Mouse (Mus musculus) forebrain, embryonic 15.5 days (tissue): ENCODE data around the gene Tmem240. TPM values are rescaled to one million over a fixed set of nuclear protein-coding genes. Genes with fewer than 3 reads are reported as not detected.
A peak's percentile ranks its signal among the peaks of the same experiment; 100 is the strongest.
"Not testable (repeated sequence)": the region's sequence is repeated elsewhere in the genome, so short reads cannot be mapped to it uniquely, and the experiment has no call there.

Experiments
- ATAC-seq: fragments of 200-750 bp; cut with Nextera tagmentation; replicated peaks from 2 replicates; pipeline ENCODE4 v1.8.0; 2017; ENCODE audit warnings: mild to moderate bottlenecking, moderate TSS enrichment, moderate library complexity
- H3K27ac ChIP-seq: fragments of 300-500 bp; sonication (generic); replicated peaks from 2 replicates; pipeline ENCODE4 v1.5.1; 2015; ENCODE audit warnings: mild to moderate bottlenecking, inconsistent platforms
- H3K27me3 ChIP-seq: fragments of 300-500 bp; sonication (generic); 2 replicates; pipeline ENCODE4 v1.6.1; 2015; ENCODE audit warnings: inconsistent platforms
- H3K36me3 ChIP-seq: fragments of 300-500 bp; sonication (generic); 2 replicates; pipeline ENCODE4 v1.6.1; 2015; ENCODE audit warnings: mild to moderate bottlenecking, inconsistent platforms
- H3K4me1 ChIP-seq: fragments of 300-500 bp; sonication (generic); 2 replicates; pipeline ENCODE4 v1.6.1; 2015; ENCODE audit warnings: inconsistent platforms
- H3K4me2 ChIP-seq: fragments of 300-500 bp; sonication (generic); replicated peaks from 2 replicates; pipeline ENCODE4 v1.6.1; 2015; ENCODE audit warnings: mild to moderate bottlenecking, inconsistent platforms
- H3K4me3 ChIP-seq: fragments of 300-500 bp; sonication (generic); 2 replicates; pipeline ENCODE4 v1.5.1; 2015; ENCODE audit warnings: mild to moderate bottlenecking, inconsistent platforms
- H3K9ac ChIP-seq: fragments of 300-500 bp; sonication (generic); replicated peaks from 2 replicates; pipeline ENCODE4 v1.6.1; 2015; ENCODE audit warnings: mild to moderate bottlenecking, inconsistent platforms
- H3K9me3 ChIP-seq: fragments of 300-500 bp; sonication (generic); 2 replicates; pipeline ENCODE4 v1.6.1; 2016; ENCODE audit warnings: inconsistent platforms
- WGBS: fragments of 180-500 bp; shearing (Covaris S2); methylation state at CpG from one replicate; pipeline ENCODE4 v1.1.7; 2015; ENCODE audit warnings: mixed read lengths; 5-methylcytosine and 5-hydroxymethylcytosine counted together
- polyA plus RNA-seq: library from polyadenylated mRNA; unstranded; fragments of >200 nt; fragmentation: Nextera tagmentation; extraction: Ambion mirVana; gene quantifications from 2 replicates; pipeline ENCODE4 v1.2.1, GENCODE M21; 2015

Gene Tmem240
- polyA plus RNA-seq, 1 experiment from 2014 or later = 10.4 TPM

GRCm38 (mm10) chr4:155738262-155738661 lies 3.7 kb downstream of the Tmem240 start:
- no peak overlapping the region for H3K27ac ChIP-seq
- no peak overlapping the region for H3K9ac ChIP-seq
- no peak overlapping the region for H3K4me2 ChIP-seq
- peaks cover 32% of the 10 kb centered on the region for H3K4me1 ChIP-seq
- H3K4me3 ChIP-seq = no peak overlapping the region
- no peaks in the 10 kb centered on the region for H3K9me3 ChIP-seq
- ATAC-seq = no peak
- H3K27me3 ChIP-seq = no peaks in the 10 kb centered on the region
- WGBS = 70% methylated on average over 8 of the region's 8 CpGs
- peaks cover 42% of the 10 kb centered on the region for H3K36me3 ChIP-seq

- WGBS = 83% methylated on average over 6 of the region's 6 CpGs
Measured at GRCm38 (mm10) chr4:155739152-155739551, 4.6 kb downstream of the Tmem240 start.

GRCm38 (mm10) chr4:155739741-155740636 lies 5.4 kb downstream of the Tmem240 start:
- Histone ChIP-seq H3K4me2 (no peak overlapping the region), H3K9ac (no peak overlapping the region), H3K4me1 (peaks cover 22% of the 10 kb centered on the region), H3K36me3 (peaks cover 53% of the 10 kb centered on the region), H3K9me3 (no peaks in the 10 kb centered on the region), H3K27me3 (no peaks in the 10 kb centered on the region), H3K4me3 (no peak overlapping the region), H3K27ac (peak overlapping the region; percentile 24; the same call in 1 of the 2 replicates)
- WGBS = 75% methylated on average over 37 of the region's 37 CpGs
- no peak for ATAC-seq

More at GRCm38 (mm10) chr4:155739152-155739551, 4.6 kb downstream of the Tmem240 start:
- Histone ChIP-seq H3K36me3 (peaks cover 46% of the 10 kb centered on the region), H3K4me1 (peaks cover 23% of the 10 kb centered on the region), H3K4me3 (no peak overlapping the region), H3K27ac (no peak overlapping the region), H3K27me3 (no peaks in the 10 kb centered on the region), H3K9ac (no peak overlapping the region), H3K4me2 (no peak overlapping the region), H3K9me3 (no peaks in the 10 kb centered on the region)
- ATAC-seq = no peak

GRCm38 (mm10) chr4:155740681-155741080 lies 6.1 kb downstream of the Tmem240 start:
- not testable (repeated sequence) for H3K4me3 ChIP-seq, H3K4me2 ChIP-seq, H3K27me3 ChIP-seq, ATAC-seq, H3K27ac ChIP-seq, H3K9ac ChIP-seq, H3K9me3 ChIP-seq
- 87% methylated on average over 10 of the region's 10 CpGs for WGBS
- peaks cover 18% of the 10 kb centered on the region for H3K4me1 ChIP-seq
- H3K36me3 ChIP-seq = peaks cover 60% of the 10 kb centered on the region

- no peak overlapping the region for H3K4me2 ChIP-seq
- H3K4me3 ChIP-seq = no peak overlapping the region
- peaks cover 70% of the 10 kb centered on the region for H3K36me3 ChIP-seq
- H3K27me3 ChIP-seq = no peaks in the 10 kb centered on the region
- WGBS = 94% methylated on average over 5 of the region's 5 CpGs
- no peak for ATAC-seq
- no peak overlapping the region for H3K27ac ChIP-seq
- H3K9me3 ChIP-seq = no peaks in the 10 kb centered on the region
- no peak overlapping the region for H3K9ac ChIP-seq
- H3K4me1 ChIP-seq = peaks cover 6% of the 10 kb centered on the region
Measured at GRCm38 (mm10) chr4:155742684-155743083, 8.1 kb downstream of the Tmem240 start.

- Histone ChIP-seq H3K4me1 (peaks cover 6% of the 10 kb centered on the region; the same call in 1 of the 2 replicates), H3K9ac (no peak overlapping the region), H3K27me3 (no peaks in the 10 kb centered on the region), H3K4me2 (no peak overlapping the region), H3K9me3 (no peaks in the 10 kb centered on the region), H3K4me3 (no peak overlapping the region), H3K27ac (no peak overlapping the region), H3K36me3 (peaks cover 88% of the 10 kb centered on the region)
- WGBS = 91% methylated on average over 8 of the region's 8 CpGs
- no peak for ATAC-seq
Measured at GRCm38 (mm10) chr4:155744474-155744873, 9.9 kb downstream of the Tmem240 start.

GRCm38 (mm10) chr4:155745136-155745535 lies 10.5 kb downstream of the Tmem240 start:
- no peak for ATAC-seq
- 94% methylated on average over 5 of the region's 5 CpGs for WGBS
- no peak overlapping the region for H3K4me2 ChIP-seq
- no peak overlapping the region for H3K27ac ChIP-seq
- H3K27me3 ChIP-seq = no peaks in the 10 kb centered on the region
- no peak overlapping the region for H3K4me3 ChIP-seq
- H3K9ac ChIP-seq = no peak overlapping the region
- H3K36me3 ChIP-seq = peaks cover 89% of the 10 kb centered on the region
- H3K4me1 ChIP-seq = peaks cover under 1% of the 10 kb centered on the region; the same call in 1 of the 2 replicates
- H3K9me3 ChIP-seq = no peaks in the 10 kb centered on the region

- Histone ChIP-seq H3K4me1 (no peaks in the 10 kb centered on the region), H3K4me2 (no peak overlapping the region), H3K9me3 (no peaks in the 10 kb centered on the region), H3K27me3 (no peaks in the 10 kb centered on the region), H3K4me3 (no peak overlapping the region), H3K27ac (no peak overlapping the region), H3K36me3 (peaks cover 89% of the 10 kb centered on the region), H3K9ac (no peak overlapping the region)
- 87% methylated on average over 8 of the region's 8 CpGs for WGBS
- no peak for ATAC-seq
Measured at GRCm38 (mm10) chr4:155746036-155746548, 11.5 kb downstream of the Tmem240 start.

- WGBS = 89% methylated on average over 17 of the region's 17 CpGs
- H3K27me3 ChIP-seq = no peaks in the 10 kb centered on the region
- ATAC-seq = no peak
Measured at GRCm38 (mm10) chr4:155746575-155747490, 12.2 kb downstream of the Tmem240 start.

GRCm38 (mm10) chr4:155757011-155757410 lies 22.4 kb downstream of the Tmem240 start:
- Histone ChIP-seq H3K36me3 (peaks cover 45% of the 10 kb centered on the region), H3K27ac (no peak overlapping the region), H3K9me3 (no peaks in the 10 kb centered on the region), H3K9ac (no peak overlapping the region), H3K4me1 (peaks cover 28% of the 10 kb centered on the region), H3K27me3 (no peaks in the 10 kb centered on the region), H3K4me2 (no peak overlapping the region), H3K4me3 (no peak overlapping the region)
- no peak for ATAC-seq
- WGBS = 88% methylated on average over 12 of the region's 12 CpGs

More at GRCm38 (mm10) chr4:155746575-155747490, 12.2 kb downstream of the Tmem240 start:
- H3K4me2 ChIP-seq = no peak overlapping the region
- peaks cover 88% of the 10 kb centered on the region for H3K36me3 ChIP-seq
- no peak overlapping the region for H3K27ac ChIP-seq
- H3K9me3 ChIP-seq = no peaks in the 10 kb centered on the region
- H3K4me3 ChIP-seq = no peak overlapping the region
- no peaks in the 10 kb centered on the region for H3K4me1 ChIP-seq
- no peak overlapping the region for H3K9ac ChIP-seq

GRCm38 (mm10) chr4:155759862-155760612 lies 25.4 kb downstream of the Tmem240 start:
- ATAC-seq = peak; percentile 18; the same call in 1 of the 2 replicates
- peak overlapping the region; percentile 73 for H3K9ac ChIP-seq
- 3% methylated on average over 10 of the region's 10 CpGs for WGBS
- no peak overlapping the region for H3K27ac ChIP-seq
- peaks cover 28% of the 10 kb centered on the region for H3K4me1 ChIP-seq
- H3K4me3 ChIP-seq = peak overlapping the region; percentile 89
- H3K4me2 ChIP-seq = peak overlapping the region; percentile 98
- no peaks in the 10 kb centered on the region for H3K9me3 ChIP-seq
- peaks cover 18% of the 10 kb centered on the region for H3K36me3 ChIP-seq
- H3K27me3 ChIP-seq = no peaks in the 10 kb centered on the region
